Mouse (Mus musculus) forebrain, embryonic 14.5 days (tissue): ENCODE measurements around the gene Smpd4. TPM values are rescaled to one million over a fixed set of nuclear protein-coding genes. Genes with fewer than 3 reads are reported as not detected.
A peak's percentile ranks its signal among the peaks of the same experiment; 100 is the strongest.

Experiments
- ATAC-seq: fragments of 200-750 bp; cut with Nextera tagmentation; 2 replicates; pipeline ENCODE4 v1.8.0; 2017; ENCODE audit warnings: mild to moderate bottlenecking, moderate library complexity
- DNase-seq: peaks from one replicate; pipeline ENCODE4 v3.0.0-alpha.2; 2015; ENCODE audit warnings: low spot score
- H3K27ac ChIP-seq: fragments of 300-500 bp; sonication (generic); 2 replicates; pipeline ENCODE4 v1.5.1; 2014; ENCODE audit warnings: low read depth, mild to moderate bottlenecking, control low read depth, low read length, moderate library complexity
- H3K27me3 ChIP-seq: fragments of 300-500 bp; sonication (generic); replicated peaks from 2 replicates; pipeline ENCODE4 v1.6.1; 2014; ENCODE audit warnings: low read length, control low read depth, mixed read lengths; ENCODE audit not compliant: control insufficient read depth, insufficient read depth
- H3K36me3 ChIP-seq: fragments of 300-500 bp; sonication (generic); 2 replicates; pipeline ENCODE4 v1.6.1; 2014; ENCODE audit warnings: low read length, control low read depth; ENCODE audit not compliant: control insufficient read depth, insufficient read depth
- H3K4me1 ChIP-seq: fragments of 300-500 bp; sonication (generic); 2 replicates; pipeline ENCODE4 v1.6.1; 2014; ENCODE audit warnings: antibody characterized with exemption, low read length, control low read depth; ENCODE audit not compliant: control insufficient read depth, insufficient read depth
- H3K4me2 ChIP-seq: fragments of 300-500 bp; sonication (generic); 2 replicates; pipeline ENCODE4 v1.6.1; 2014; ENCODE audit warnings: mild to moderate bottlenecking, control low read depth, low read length
- H3K4me3 ChIP-seq: fragments of 300-500 bp; sonication (generic); 2 replicates; pipeline ENCODE4 v1.5.1; 2014; ENCODE audit warnings: low read depth, low read length, control low read depth
- H3K9ac ChIP-seq: fragments of 300-500 bp; sonication (generic); 2 replicates; pipeline ENCODE4 v1.6.1; 2014; ENCODE audit warnings: mild to moderate bottlenecking, low read length, control low read depth, moderate library complexity
- H3K9me3 ChIP-seq: fragments of 300-500 bp; sonication (generic); replicated peaks from 2 replicates; pipeline ENCODE4 v1.6.1; 2016; ENCODE audit warnings: low read length, control low read depth, mixed read lengths; ENCODE audit not compliant: control insufficient read depth
- WGBS: fragments of 180-500 bp; shearing (Covaris S2); extraction: QIAGEN DNeasy Blood & Tissue Kit; methylation state at CpG from one replicate; pipeline ENCODE4 v1.1.7; 2014; 5-methylcytosine and 5-hydroxymethylcytosine counted together
- polyA plus RNA-seq: library from polyadenylated mRNA; unstranded; fragments of >200 nt; fragmentation: Nextera tagmentation; extraction: Ambion mirVana; gene quantifications from 2 replicates; pipeline ENCODE4 v1.2.1, GENCODE M21; 2014

Smpd4 gene
- 34.3 and 35.7 TPM in 2 replicates for polyA plus RNA-seq

- Histone ChIP-seq H3K27me3 (no peaks in the 10 kb centered on the region), H3K27ac (peak within 1 kb of the TSS; percentile 71; the same call in 1 of the 2 replicates), H3K4me3 (peak within 1 kb of the TSS; percentile 93), H3K9ac (peak within 1 kb of the TSS; percentile 88), H3K36me3 (peaks cover 26% of the 10 kb centered on the region), H3K9me3 (no peaks in the 10 kb centered on the region), H3K4me2 (peak within 1 kb of the TSS; percentile 74), H3K4me1 (peaks cover 6% of the 10 kb centered on the region; the same call in 1 of the 2 replicates)
- WGBS: 2% methylated on average over 60 of the region's 60 CpGs
- ATAC-seq (peak; percentile 89), DNase-seq (peak; percentile 90)
Measured at GRCm38 (mm10) chr16:17619198-17620105, at the start of gene Smpd4. Gene Smpd4 (plus strand): TSS chr16:17619354.

GRCm38 (mm10) chr16:17575870-17576824 lies 43.0 kb upstream of the Smpd4 start:
- H3K27me3 ChIP-seq: peaks cover 9% of the 10 kb centered on the region; the same call in 1 of the 2 replicates
- no peak overlapping the region; the same call in 1 of the 2 replicates for H3K27ac ChIP-seq
- H3K4me2 ChIP-seq: peak overlapping the region; percentile 76
- peak; percentile 70 for DNase-seq
- peak; percentile 93 for ATAC-seq
- peak overlapping the region; percentile 52 for H3K4me3 ChIP-seq
- H3K9ac ChIP-seq: peak overlapping the region; percentile 70
- H3K4me1 ChIP-seq: peaks cover 7% of the 10 kb centered on the region; the same call in 1 of the 2 replicates
- H3K36me3 ChIP-seq: no peaks in the 10 kb centered on the region
- 15% methylated on average over 44 of the region's 45 CpGs for WGBS
- no peaks in the 10 kb centered on the region for H3K9me3 ChIP-seq

- Histone ChIP-seq H3K27me3 (peaks cover 9% of the 10 kb centered on the region; the same call in 1 of the 2 replicates), H3K4me2 (peak overlapping the region; percentile 76), H3K9me3 (no peaks in the 10 kb centered on the region), H3K4me1 (peaks cover 7% of the 10 kb centered on the region; the same call in 1 of the 2 replicates), H3K9ac (peak overlapping the region; percentile 70), H3K27ac (no peak overlapping the region), H3K36me3 (no peaks in the 10 kb centered on the region), H3K4me3 (peak overlapping the region; percentile 52)
- DNase-seq (no peak), ATAC-seq (peak; percentile 19; the same call in 1 of the 2 replicates)
- 11% methylated on average over 8 of the region's 8 CpGs for WGBS
Measured at GRCm38 (mm10) chr16:17576825-17577215, 42.3 kb upstream of the Smpd4 start.

- 14% methylated on average over 8 of the region's 8 CpGs for WGBS
- Histone ChIP-seq H3K36me3 (no peaks in the 10 kb centered on the region), H3K4me2 (no peak within 1 kb of the TSS), H3K4me1 (no peaks in the 10 kb centered on the region), H3K9ac (no peak within 1 kb of the TSS), H3K4me3 (no peak within 1 kb of the TSS), H3K27me3 (no peaks in the 10 kb centered on the region), H3K9me3 (no peaks in the 10 kb centered on the region), H3K27ac (no peak within 1 kb of the TSS)
- DNase-seq (peak; percentile 33), ATAC-seq (no peak)
Measured at GRCm38 (mm10) chr16:17583064-17583463, 36.1 kb upstream of the Smpd4 start, which contains the start of gene Slc7a4. Gene Slc7a4 (minus strand): TSS chr16:17583214.

GRCm38 (mm10) chr16:17584555-17584954 lies 34.6 kb upstream of the Smpd4 start:
- Histone ChIP-seq H3K4me3 (no peak overlapping the region), H3K36me3 (no peaks in the 10 kb centered on the region), H3K4me2 (no peak overlapping the region), H3K9me3 (no peaks in the 10 kb centered on the region), H3K9ac (no peak overlapping the region), H3K27ac (no peak overlapping the region), H3K4me1 (no peaks in the 10 kb centered on the region), H3K27me3 (no peaks in the 10 kb centered on the region)
- ATAC-seq (no peak), DNase-seq (no peak)
- 82% methylated on average over 7 of the region's 7 CpGs for WGBS

- Histone ChIP-seq H3K4me2 (no peak overlapping the region), H3K36me3 (no peaks in the 10 kb centered on the region), H3K4me1 (no peaks in the 10 kb centered on the region), H3K9me3 (no peaks in the 10 kb centered on the region), H3K27me3 (no peaks in the 10 kb centered on the region), H3K4me3 (no peak overlapping the region), H3K9ac (no peak overlapping the region), H3K27ac (no peak overlapping the region)
- 78% methylated on average over 2 of the region's 2 CpGs for WGBS
- DNase-seq (no peak), ATAC-seq (no peak)
Measured at GRCm38 (mm10) chr16:17590731-17591130, 28.4 kb upstream of the Smpd4 start.

- 66% methylated on average over 3 of the region's 3 CpGs for WGBS
- H3K4me3 ChIP-seq: no peak overlapping the region
- H3K4me2 ChIP-seq: no peak overlapping the region
- H3K27me3 ChIP-seq: no peaks in the 10 kb centered on the region
- no peak for ATAC-seq
- no peaks in the 10 kb centered on the region for H3K36me3 ChIP-seq
- no peaks in the 10 kb centered on the region for H3K9me3 ChIP-seq
- no peak overlapping the region for H3K27ac ChIP-seq
- H3K9ac ChIP-seq: no peak overlapping the region
- DNase-seq: no peak
- no peaks in the 10 kb centered on the region for H3K4me1 ChIP-seq
Measured at GRCm38 (mm10) chr16:17600944-17601562, 18.1 kb upstream of the Smpd4 start.

- no peaks in the 10 kb centered on the region for H3K27me3 ChIP-seq
- DNase-seq (peak; percentile 35), ATAC-seq (no peak)
- no peaks in the 10 kb centered on the region for H3K36me3 ChIP-seq
- H3K4me1 ChIP-seq: no peaks in the 10 kb centered on the region
- WGBS: 48% methylated on average over 4 of the region's 4 CpGs
- no peaks in the 10 kb centered on the region for H3K9me3 ChIP-seq
- H3K4me3 ChIP-seq: no peak overlapping the region
- no peak overlapping the region for H3K9ac ChIP-seq
- H3K4me2 ChIP-seq: no peak overlapping the region
- no peak overlapping the region for H3K27ac ChIP-seq
Measured at GRCm38 (mm10) chr16:17604941-17605340, 14.2 kb upstream of the Smpd4 start.
